ENCODE assay signal across 7 mouse cellular contexts in the genomic region with DNA sequence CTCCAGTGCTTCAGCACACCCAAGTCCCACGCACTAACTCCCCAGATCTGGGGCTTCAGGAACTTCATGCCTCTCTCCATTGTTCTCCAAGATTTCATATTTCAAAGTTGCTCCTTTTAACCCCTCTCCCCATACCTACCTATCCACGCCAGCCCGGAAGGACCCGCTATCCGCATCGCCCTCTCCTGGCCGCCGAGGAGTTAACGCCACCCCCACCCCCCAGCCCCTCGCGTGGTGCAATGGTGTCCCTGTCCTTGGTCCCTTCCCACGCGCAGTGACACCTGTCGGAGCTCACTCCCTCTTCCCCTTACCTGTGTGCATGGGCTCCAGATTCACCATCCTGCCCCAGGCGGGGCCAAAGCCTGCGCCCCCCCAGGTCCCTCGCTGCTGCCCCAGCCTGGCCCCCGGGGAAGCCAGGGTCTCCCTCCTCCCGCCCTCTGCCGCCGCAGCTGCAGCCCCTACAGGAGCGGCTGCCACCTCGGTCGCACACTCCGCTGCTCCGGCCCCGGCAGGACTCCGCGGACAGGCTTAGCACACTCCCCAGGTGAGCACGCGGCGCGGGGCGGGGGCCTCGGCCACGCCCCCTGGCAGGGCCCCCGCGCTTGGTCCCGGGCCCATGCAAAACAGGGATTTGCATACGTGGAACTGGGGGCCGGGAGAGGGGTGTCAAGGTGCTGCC. TPM values are rescaled to one million over a fixed set of nuclear protein-coding genes. Genes with fewer than 3 reads are reported as not detected.
DNase-seq lines count a peak whose midpoint lies in the region; ATAC-seq and TF ChIP-seq lines count a peak whose summit lies in the region.

No protein-coding gene starts in this region.

- H3K9ac ChIP-seq in liver, embryonic 11.5 days (ENCODE audit: low read depth, low read length): no peak overlapping the region
- H3K9ac ChIP-seq in intestine, postnatal 0 days (ENCODE audit: low read depth, low read length): no peak overlapping the region

- peak overlapping the region; percentile 13 for H3K4me3 ChIP-seq in liver, embryonic 11.5 days (ENCODE audit: low read depth, low read length)
- H3K4me3 ChIP-seq in forebrain, embryonic 10.5 days: peak overlapping the region; percentile 51
- H3K4me3 ChIP-seq in intestine, postnatal 0 days (ENCODE audit: low read depth, low read length): peak overlapping the region; percentile 33
- peak overlapping the region; percentile 34 for H3K4me3 ChIP-seq in small intestine, adult 2 months (ENCODE audit: low read depth, low read length)

- peak overlapping the region; percentile 52 for H3K4me2 ChIP-seq in liver, embryonic 11.5 days
- H3K4me2 ChIP-seq in intestine, postnatal 0 days (replicated peaks; ENCODE audit: low read depth): peak overlapping the region; percentile 70

- no peak for ATAC-seq in liver, embryonic 11.5 days (replicated peaks; ENCODE audit: low FRiP score)
- ATAC-seq in intestine, postnatal 0 days: 0 out of 2 replicates have a peak, but pooled peaks have one; percentile 44

- 2% methylated on average over 39 of the region's 41 CpGs for WGBS in liver, embryonic 11.5 days
- 2% methylated on average over 40 of the region's 41 CpGs for WGBS in forebrain, embryonic 10.5 days
- 2% methylated on average over 41 of the region's 41 CpGs for WGBS in intestine, postnatal 0 days
- 2% methylated on average over 41 of the region's 41 CpGs for WGBS in small intestine, adult 2 months

- H3K9me3 ChIP-seq in liver, embryonic 11.5 days (ENCODE audit: control insufficient read depth, low read length): no peaks in the 10 kb centered on the region
- H3K9me3 ChIP-seq in forebrain, embryonic 10.5 days: no peaks in the 10 kb centered on the region
- no peaks in the 10 kb centered on the region for H3K9me3 ChIP-seq in intestine, postnatal 0 days (ENCODE audit: control insufficient read depth)

- TF ChIP-seq POLR2A in small intestine, adult 2 months (IDR thresholded peaks at IDR 0.05; ENCODE audit: low read depth, low read length): no peak

- TF ChIP-seq CTCF in intestine, postnatal 0 days (IDR thresholded peaks at IDR 0.05; ENCODE audit: low read depth): peak; percentile 55
- peak; percentile 22; the same call in 1 of the 2 replicates for TF ChIP-seq CTCF in small intestine, adult 2 months (IDR thresholded peaks at IDR 0.05; ENCODE audit: extremely low read depth, insufficient read length, insufficient replicate concordance, low read depth, low read length)

- peaks cover 68% of the 10 kb centered on the region for H3K27me3 ChIP-seq in liver, embryonic 11.5 days (replicated peaks; ENCODE audit: control insufficient read depth, insufficient read depth, low read length)
- H3K27me3 ChIP-seq in forebrain, embryonic 10.5 days (ENCODE audit: poor library complexity, severe bottlenecking): peaks cover 91% of the 10 kb centered on the region
- peaks cover 20% of the 10 kb centered on the region; the same call in 1 of the 2 replicates for H3K27me3 ChIP-seq in intestine, postnatal 0 days (replicated peaks; ENCODE audit: control insufficient read depth, insufficient read depth, low read length)
- peaks cover 15% of the 10 kb centered on the region for H3K27me3 ChIP-seq in small intestine, adult 2 months (ENCODE audit: control insufficient read depth, insufficient read depth, low read length)

- DNase-seq in liver, embryonic 11.5 days (ENCODE audit: low spot score): no peak
- DNase-seq in liver: no peak
- DNase-seq in forebrain, embryonic 10.5 days (ENCODE audit: extremely low spot score, low spot score): no peak
- no peak for DNase-seq in cerebellum, adult 11-12 months
- DNase-seq in adrenal gland, adult (ENCODE audit: inconsistent age in 2 of 2, low spot score in 1 of 2): no peak

- H3K27ac ChIP-seq in liver, embryonic 11.5 days (ENCODE audit: low read depth, low read length): no peak overlapping the region
- peak overlapping the region; percentile 48; the same call in 1 of the 2 replicates for H3K27ac ChIP-seq in forebrain, embryonic 10.5 days
- no peak overlapping the region for H3K27ac ChIP-seq in intestine, postnatal 0 days (ENCODE audit: low read depth, low read length)
- no peak overlapping the region for H3K27ac ChIP-seq in small intestine, adult 2 months (ENCODE audit: insufficient read depth, low read depth, low read length)

- no peaks in the 10 kb centered on the region for H3K36me3 ChIP-seq in liver, embryonic 11.5 days (ENCODE audit: control insufficient read depth, insufficient read depth, low read length)
- no peaks in the 10 kb centered on the region for H3K36me3 ChIP-seq in forebrain, embryonic 10.5 days (replicated peaks)
- H3K36me3 ChIP-seq in intestine, postnatal 0 days (ENCODE audit: control insufficient read depth, insufficient read depth): no peaks in the 10 kb centered on the region
- H3K36me3 ChIP-seq in small intestine, adult 2 months (ENCODE audit: control insufficient read depth, insufficient read depth, low read length): no peaks in the 10 kb centered on the region

- peaks cover 7% of the 10 kb centered on the region for H3K4me1 ChIP-seq in liver, embryonic 11.5 days (replicated peaks; ENCODE audit: control insufficient read depth, insufficient read depth, low read length)
- peaks cover 28% of the 10 kb centered on the region for H3K4me1 ChIP-seq in forebrain, embryonic 10.5 days
- peaks cover 8% of the 10 kb centered on the region; the same call in 1 of the 2 replicates for H3K4me1 ChIP-seq in intestine, postnatal 0 days (replicated peaks; ENCODE audit: control insufficient read depth, insufficient read depth, low read length)
- H3K4me1 ChIP-seq in small intestine, adult 2 months (ENCODE audit: control insufficient read depth, insufficient read depth, insufficient read length, low read length): peaks cover 15% of the 10 kb centered on the region

RNA-seq across cellular contexts. Expression of a gene that starts 4.7 kb away (rescaled TPM):
- not detected in 2 replicates for polyA plus RNA-seq in liver, embryonic 11.5 days (2014; fragmentation: Nextera tagmentation; extraction: Ambion mirVana)
- not detected in 2 replicates for polyA plus RNA-seq in forebrain, embryonic 10.5 days (2016; fragmentation: Nextera tagmentation; extraction: Ambion mirVana)
- 0.18 TPM in 2 replicates for polyA plus RNA-seq in intestine, postnatal 0 days (2015; fragmentation: Nextera tagmentation; extraction: Ambion mirVana)
- polyA plus RNA-seq in small intestine, adult 2 months (2012; rRNA removed): 0.55 and 1.2 TPM in 2 replicates

RNA-seq across cellular contexts. Expression of a gene that starts 34.2 kb away (rescaled TPM):
- 51.6 and 52.0 TPM in 2 replicates for polyA plus RNA-seq in liver, embryonic 11.5 days (2014; fragmentation: Nextera tagmentation; extraction: Ambion mirVana)
- polyA plus RNA-seq in forebrain, embryonic 10.5 days (2016; fragmentation: Nextera tagmentation; extraction: Ambion mirVana): 42.1 and 46.5 TPM in 2 replicates
- 39.7 and 45.5 TPM in 2 replicates for polyA plus RNA-seq in intestine, postnatal 0 days (2015; fragmentation: Nextera tagmentation; extraction: Ambion mirVana)
- polyA plus RNA-seq in small intestine, adult 2 months (2012; rRNA removed): 21.4 and 35.7 TPM in 2 replicates
